In the genomic region with DNA sequence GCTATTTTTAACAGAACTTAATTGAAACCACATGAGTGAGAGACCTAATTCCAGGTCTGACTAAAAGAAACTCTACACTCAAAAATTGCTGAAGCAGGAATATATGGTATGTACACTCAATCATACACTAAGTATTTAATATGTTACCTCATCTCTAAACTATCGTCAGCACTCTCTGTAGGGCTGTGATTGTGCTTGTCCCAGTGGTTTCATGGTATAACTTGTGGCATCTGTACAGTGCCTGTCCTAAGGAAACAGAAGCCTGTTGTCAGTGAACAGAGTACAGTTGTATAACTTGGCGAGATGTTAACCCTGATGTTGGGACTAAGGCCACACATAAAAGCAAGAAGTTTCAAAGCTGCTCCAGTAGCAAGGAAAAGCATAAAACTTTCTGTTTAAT, we compare ENCODE assay signal across 34 mouse cellular contexts. TPM values are rescaled to one million over a fixed set of nuclear protein-coding genes. Genes with fewer than 3 reads are reported as not detected.
A peak's percentile ranks its signal among the peaks of the same experiment; 100 is the strongest.
DNase-seq lines count a peak whose midpoint lies in the region; ATAC-seq and TF ChIP-seq lines count a peak whose summit lies in the region.
"Had no signal": no experiment of that assay in that cellular context is flagged by ENCODE, and none has a peak within 500 bp of the region (broad histone marks: within the 10 kb centered on the region; RNA-seq: fewer than 3 reads in every experiment).

No protein-coding gene starts in this region.

- H3K9me3 ChIP-seq in limb, embryonic 12.5 days = no peaks in the 10 kb centered on the region
- H3K9me3 ChIP-seq in limb, embryonic 10.5 days (replicated peaks) = no peaks in the 10 kb centered on the region
- no peaks in the 10 kb centered on the region for H3K9me3 ChIP-seq in limb, embryonic 14.5 days (ENCODE audit: control insufficient read depth, low read length)
- H3K9me3 ChIP-seq: heart, embryonic 10.5 days; heart, embryonic 15.5 days; hindbrain, embryonic 12.5 days; intestine, embryonic 15.5 days; liver, embryonic 12.5 days; megakaryocyte, embryonic 14.5 days; midbrain, embryonic 12.5 days; neural tube, embryonic 13.5 days had no signal

- H3K36me3 ChIP-seq in limb, embryonic 12.5 days = no peaks in the 10 kb centered on the region
- H3K36me3 ChIP-seq in limb, embryonic 10.5 days = no peaks in the 10 kb centered on the region
- H3K36me3 ChIP-seq in limb, embryonic 14.5 days (ENCODE audit: control insufficient read depth, insufficient read depth, low read length) = no peaks in the 10 kb centered on the region
- H3K36me3 ChIP-seq: heart, embryonic 10.5 days; heart, embryonic 15.5 days; hindbrain, embryonic 12.5 days; intestine, embryonic 15.5 days; liver, embryonic 12.5 days; midbrain, embryonic 12.5 days; neural tube, embryonic 13.5 days had no signal

- no peak overlapping the region for H3K9ac ChIP-seq in limb, embryonic 12.5 days (replicated peaks)
- H3K9ac ChIP-seq in limb, embryonic 14.5 days (ENCODE audit: low read depth, low read length, severe bottlenecking) = no peak overlapping the region
- H3K9ac ChIP-seq: heart, embryonic 15.5 days; hindbrain, embryonic 12.5 days; intestine, embryonic 15.5 days; liver, embryonic 12.5 days; liver, postnatal 0 days; midbrain, embryonic 12.5 days; neural tube, embryonic 13.5 days had no signal

- no peak overlapping the region for H3K4me2 ChIP-seq in limb, embryonic 12.5 days
- H3K4me2 ChIP-seq in limb, embryonic 14.5 days (replicated peaks; ENCODE audit: low read depth, low read length, severe bottlenecking) = no peak overlapping the region
- H3K4me2 ChIP-seq: heart, embryonic 15.5 days; hindbrain, embryonic 12.5 days; intestine, embryonic 15.5 days; midbrain, embryonic 12.5 days; neural tube, embryonic 13.5 days had no signal

- TF ChIP-seq CTCF in lung, adult 2 months (IDR thresholded peaks at IDR 0.05; ENCODE audit: insufficient read depth, low read length) = no peak

- peak; percentile 8 for DNase-seq in CD4-positive, CD25-positive, alpha-beta regulatory T cell, adult 2 months (ENCODE audit: low read depth, low spot score)
- no peak for DNase-seq in limb, embryonic 10.5 days (ENCODE audit: low spot score)
- peak; percentile 40 for DNase-seq in limb, embryonic 14.5 days (ENCODE audit: low spot score)
- DNase-seq in heart, adult 18-20 months = no peak
- DNase-seq in lung, adult 2 months = no peak
- DNase-seq: adrenal gland, adult 8-10 months; cerebellum, adult 11 months; cerebellum, adult 9-11 months; embryo, embryonic 11 days; heart, postnatal 36 days; kidney, adult 2 months; kidney, postnatal 10 days; layer of hippocampus, postnatal 36 days; left cerebral cortex, postnatal 4 days; liver, postnatal 0 days; lung, postnatal 4 days; right cerebral cortex, postnatal 4 days; thymus, adult 2 months; thymus, postnatal 4 days had no signal

- H3K27ac ChIP-seq in limb, embryonic 12.5 days = peak overlapping the region; percentile 73
- H3K27ac ChIP-seq in limb, embryonic 10.5 days = no peak overlapping the region
- H3K27ac ChIP-seq in limb, embryonic 14.5 days (replicated peaks; ENCODE audit: low read depth, low read length) = no peak overlapping the region
- H3K27ac ChIP-seq: heart, embryonic 10.5 days; heart, embryonic 15.5 days; hindbrain, embryonic 12.5 days; hindbrain, postnatal 0 days; intestine, embryonic 15.5 days; liver, embryonic 12.5 days; midbrain, embryonic 12.5 days; neural tube, embryonic 13.5 days had no signal

- WGBS in limb, embryonic 12.5 days = 37% methylated on average over 2 of the region's 2 CpGs
- 82% methylated on average over 2 of the region's 2 CpGs for WGBS in limb, embryonic 10.5 days
- WGBS in limb, embryonic 14.5 days = 21% methylated on average over 2 of the region's 2 CpGs
- WGBS in lung, adult 2 months = 71% methylated on average over 2 of the region's 2 CpGs

- no peak for TF ChIP-seq POLR2A in limb, embryonic 14.5 days (IDR thresholded peaks at IDR 0.05; ENCODE audit: borderline replicate concordance, extremely low read depth, insufficient read depth, insufficient read length)
- no peak for TF ChIP-seq POLR2A in lung, adult 2 months (IDR thresholded peaks at IDR 0.05; ENCODE audit: borderline replicate concordance, extremely low read depth, low read depth, low read length)

- H3K4me1 ChIP-seq in limb, embryonic 12.5 days (replicated peaks) = peaks cover 29% of the 10 kb centered on the region
- H3K4me1 ChIP-seq in limb, embryonic 10.5 days = peaks cover 16% of the 10 kb centered on the region; the same call in 1 of the 2 replicates
- H3K4me1 ChIP-seq in limb, embryonic 14.5 days (ENCODE audit: control insufficient read depth, insufficient read depth, low read length) = peaks cover 3% of the 10 kb centered on the region; the same call in 1 of the 2 replicates
- no peaks in the 10 kb centered on the region; the same call in 1 of the 2 replicates for H3K4me1 ChIP-seq in lung, adult 2 months (ENCODE audit: control insufficient read depth, insufficient read depth, low read length)
- H3K4me1 ChIP-seq: heart, embryonic 15.5 days; hindbrain, embryonic 12.5 days; intestine, embryonic 15.5 days; midbrain, embryonic 12.5 days had no signal

- no peak for ATAC-seq in CD4-positive, CD25-positive, alpha-beta regulatory T cell, adult 4 months
- ATAC-seq in limb, embryonic 12.5 days (ENCODE audit: insufficient number of reproducible peaks, insufficient read depth, low FRiP score, low TSS enrichment, low read depth) = no peak
- peak; percentile 55 for ATAC-seq in limb, embryonic 14.5 days (ENCODE audit: low FRiP score, low read depth)
- ATAC-seq: forebrain, embryonic 14.5 days; hindbrain, postnatal 0 days; intestine, embryonic 15.5 days; liver, embryonic 12.5 days; liver, postnatal 0 days; lung, postnatal 0 days had no signal

- H3K4me3 ChIP-seq in limb, embryonic 12.5 days (replicated peaks) = no peak overlapping the region
- H3K4me3 ChIP-seq in limb, embryonic 10.5 days = no peak overlapping the region
- no peak overlapping the region for H3K4me3 ChIP-seq in limb, embryonic 14.5 days (replicated peaks; ENCODE audit: low read length)
- H3K4me3 ChIP-seq in lung, adult 2 months (replicated peaks; ENCODE audit: extremely low read depth, low read depth, low read length) = no peak overlapping the region
- H3K4me3 ChIP-seq: heart, embryonic 10.5 days; heart, embryonic 15.5 days; hindbrain, embryonic 12.5 days; intestine, embryonic 15.5 days; liver, embryonic 12.5 days; megakaryocyte, embryonic 14.5 days; midbrain, embryonic 12.5 days; neural tube, embryonic 13.5 days had no signal

- H3K27me3 ChIP-seq in limb, embryonic 12.5 days = no peaks in the 10 kb centered on the region
- H3K27me3 ChIP-seq in limb, embryonic 10.5 days (ENCODE audit: low read depth, poor library complexity, severe bottlenecking) = no peaks in the 10 kb centered on the region
- no peaks in the 10 kb centered on the region for H3K27me3 ChIP-seq in limb, embryonic 14.5 days (ENCODE audit: control insufficient read depth, insufficient read depth, low read length)
- H3K27me3 ChIP-seq: heart, embryonic 15.5 days; hindbrain, embryonic 12.5 days; intestine, embryonic 15.5 days; liver, embryonic 12.5 days; megakaryocyte, embryonic 14.5 days; midbrain, embryonic 12.5 days; neural tube, embryonic 13.5 days had no signal

RNA-seq across cellular contexts. Expression of gene Fnip1, which starts 10.9 kb away (rescaled TPM):
- polyA plus RNA-seq in CD4-positive, CD25-positive, alpha-beta regulatory T cell, adult 4 months (2017; shearing (Covaris generic)) = 10 to 100 TPM; 12.7 to 12.9 TPM
- 12.2 and 13.0 TPM in 2 replicates for polyA plus RNA-seq in limb, embryonic 12.5 days (2016; fragmentation: Nextera tagmentation; extraction: Ambion mirVana)
- 7.6 and 9.9 TPM in 2 replicates for polyA plus RNA-seq in limb, embryonic 10.5 days (2016; fragmentation: Nextera tagmentation; extraction: Ambion mirVana)
- polyA plus RNA-seq in limb, embryonic 14.5 days (2012; rRNA removed) = 9.0 and 9.7 TPM in 2 replicates
- polyA plus RNA-seq in limb, embryonic 14.5 days (2014; fragmentation: Nextera tagmentation; extraction: Ambion mirVana) = 13.4 and 13.9 TPM in 2 replicates
- 10 to 100 TPM; 34.7 to 36.4 TPM for total RNA-seq in heart, adult 18-20 months (2021)
- 2.2 and 3.9 TPM in 2 replicates for polyA plus RNA-seq in lung, adult 2 months (2012; rRNA removed)

RNA-seq across cellular contexts. Expression of gene Meikin, which starts 56.7 kb away (rescaled TPM):
- not detected for polyA plus RNA-seq in CD4-positive, CD25-positive, alpha-beta regulatory T cell, adult 4 months (2017; shearing (Covaris generic))
- polyA plus RNA-seq in limb, embryonic 12.5 days (2016; fragmentation: Nextera tagmentation; extraction: Ambion mirVana) = not detected in 2 replicates
- not detected in 2 replicates for polyA plus RNA-seq in limb, embryonic 10.5 days (2016; fragmentation: Nextera tagmentation; extraction: Ambion mirVana)
- polyA plus RNA-seq in limb, embryonic 14.5 days (2012; rRNA removed) = not detected in 2 replicates
- polyA plus RNA-seq in limb, embryonic 14.5 days (2014; fragmentation: Nextera tagmentation; extraction: Ambion mirVana) = not detected in 2 replicates
- total RNA-seq in heart, adult 18-20 months (2021) = not detected
- polyA plus RNA-seq in lung, adult 2 months (2012; rRNA removed) = not detected in 2 replicates
- total RNA-seq: adrenal gland, adult 8-10 months; heart, postnatal 36 days; hindbrain, postnatal 0 days; layer of hippocampus, postnatal 36 days; left cerebral cortex, postnatal 4 days had no signal
- polyA plus RNA-seq: forebrain, embryonic 14.5 days; gonadal fat pad, adult 2 months; heart, embryonic 10.5 days; heart, embryonic 15.5 days; hindbrain, embryonic 12.5 days; hindbrain, postnatal 0 days; intestine, embryonic 15.5 days; kidney, adult 2 months; large intestine, adult 2 months; liver, embryonic 12.5 days; liver, postnatal 0 days; lung, postnatal 0 days; midbrain, embryonic 12.5 days; neural tube, embryonic 13.5 days; thymus, adult 2 months had no signal

Comparison
In these comparisons a context has a peak if more than half of its experiments do, and no peak if none do; other contexts are left out.
1. DNase-seq: peak in CD4-positive, CD25-positive, alpha-beta regulatory T cell, adult 2 months (single experiment) and limb, embryonic 14.5 days (single experiment); none in limb, embryonic 10.5 days (single experiment), heart, adult 18-20 months (0 of 2) and lung, adult 2 months (single experiment).